Mouse (Mus musculus) testis, adult 10 weeks (tissue): ENCODE measurements around the gene Disp3. TPM values are rescaled to one million over a fixed set of nuclear protein-coding genes. Genes with fewer than 3 reads are reported as not detected.

Source experiments
- polyA plus RNA-seq: library from polyadenylated mRNA; stranded (reverse); fragments of 350-450 nt; fragmentation: Illumina TruSeq; extraction: RNeasy Lipid Tissue Mini Kit (QIAGEN cat#74804); gene quantifications from one replicate; pipeline ENCODE4 v1.2.3, GENCODE M21; 2014; ENCODE audit warnings: low read depth, low replicate concordance

Gene Disp3
- not detected for polyA plus RNA-seq

GRCm38 (mm10) chr4:148287476-148288054, at the start of gene Disp3:
Disp3 (minus strand) TSS chr4:148287965.

Other genes with a start within 250 kb of the Disp3 start
- 4.0 TPM for gene Clcn6, start 249.1 kb downstream of the Disp3 start, polyA plus RNA-seq
- gene Mthfr, start 248.9 kb downstream of the Disp3 start, polyA plus RNA-seq = 2.7 TPM
- 8.2 TPM for gene Agtrap, start 199.9 kb downstream of the Disp3 start, polyA plus RNA-seq
- gene Mad2l2, start 157.6 kb downstream of the Disp3 start, polyA plus RNA-seq = 36.6 TPM
- 0.20 TPM for gene Draxin, start 157.3 kb downstream of the Disp3 start, polyA plus RNA-seq
- 1.8 TPM for gene Fbxo6, start 135.8 kb downstream of the Disp3 start, polyA plus RNA-seq
- 12.3 TPM for gene Fbxo44, start 127.5 kb downstream of the Disp3 start, polyA plus RNA-seq
- gene Fbxo2, start 127.3 kb downstream of the Disp3 start, polyA plus RNA-seq = not detected
- gene Ubiad1, start 156.8 kb upstream of the Disp3 start, polyA plus RNA-seq = 2.5 TPM
- gene Mtor, start 160.6 kb upstream of the Disp3 start, polyA plus RNA-seq = 15.2 TPM
- 3.3 TPM for gene Angptl7, start 212.5 kb upstream of the Disp3 start, polyA plus RNA-seq